9 mouse cellular contexts compared by ENCODE assay signal in genomic region chr7:144846158-144846557, GRCm38 (mm10). TPM values are rescaled to one million over a fixed set of nuclear protein-coding genes. Genes with fewer than 3 reads are reported as not detected.
DNase-seq lines count a peak whose midpoint lies in the region; ATAC-seq and TF ChIP-seq lines count a peak whose summit lies in the region.
"Had no signal": no experiment of that assay in that cellular context is flagged by ENCODE, and none has a peak within 500 bp of the region (broad histone marks: within the 10 kb centered on the region; RNA-seq: fewer than 3 reads in every experiment).

No protein-coding gene starts in this region.

- H3K27ac ChIP-seq in lung, embryonic 14.5 days (ENCODE audit: low read depth): no peak overlapping the region

- H3K36me3 ChIP-seq in lung, embryonic 14.5 days (ENCODE audit: insufficient read depth): no peaks in the 10 kb centered on the region

- no peak overlapping the region for H3K4me3 ChIP-seq in lung, embryonic 14.5 days (ENCODE audit: low read depth, low read length)

- no peaks in the 10 kb centered on the region for H3K4me1 ChIP-seq in lung, embryonic 14.5 days (ENCODE audit: insufficient read depth)

- H3K9me3 ChIP-seq in lung, embryonic 14.5 days (ENCODE audit: low read depth, low read length): no peaks in the 10 kb centered on the region

- intact Hi-C loops in gastrocnemius, postnatal 36 days (cut with DNase I): loop anchor here (2.0 kb wide), 1 partner anchor 47 kb away; no protein-coding TSS in a partner anchor

- DNase-seq in heart, adult 8-10 months (ENCODE audit: low spot score): peak; percentile 10
- no peak for DNase-seq in heart, adult 9 months (ENCODE audit: low spot score in 2 of 2)
- peak; percentile 29 for DNase-seq in urinary bladder, postnatal 25 days (ENCODE audit: low spot score)
- no peak for DNase-seq in urinary bladder, postnatal 4 days (ENCODE audit: low spot score in 2 of 2)
- peak; percentile 52 for DNase-seq in embryo, embryonic 11 days
- peak; percentile 51 for DNase-seq in lung, embryonic 14.5 days
- DNase-seq in thymus, postnatal 14 days: peak; percentile 55
- no peak for DNase-seq in gastrocnemius, postnatal 36 days

- peak; percentile 83 for TF ChIP-seq CTCF in lung, embryonic 14.5 days (IDR thresholded peaks at IDR 0.05; ENCODE audit: low read depth)

- no peak overlapping the region for H3K9ac ChIP-seq in lung, embryonic 14.5 days

- no peak overlapping the region for H3K4me2 ChIP-seq in lung, embryonic 14.5 days

- H3K27me3 ChIP-seq in lung, embryonic 14.5 days (ENCODE audit: insufficient read depth, low read length): peaks cover 11% of the 10 kb centered on the region; the same call in 1 of the 2 replicates

- no peak for ATAC-seq in lung, embryonic 14.5 days (ENCODE audit: insufficient read depth)

- 14% methylated on average over 4 of the region's 4 CpGs for WGBS in lung, embryonic 14.5 days

RNA-seq across cellular contexts. Expression of gene Fgf4, which starts 1.0 kb away (rescaled TPM):
- not detected for total RNA-seq in heart, adult 8-10 months (2022)
- not detected in 2 replicates for polyA plus RNA-seq in lung, embryonic 14.5 days (2014; fragmentation: Nextera tagmentation; extraction: Ambion mirVana)
- total RNA-seq in gastrocnemius, postnatal 36 days (2021): under 1 TPM in 1 of 2 experiments, not detected in 1; 0.25 TPM
- total RNA-seq: left cerebral cortex, postnatal 10 days had no signal

RNA-seq across cellular contexts. Expression of gene Fgf3, which starts 8.3 kb away (rescaled TPM):
- not detected for total RNA-seq in heart, adult 8-10 months (2022)
- polyA plus RNA-seq in lung, embryonic 14.5 days (2014; fragmentation: Nextera tagmentation; extraction: Ambion mirVana): not detected in 2 replicates
- total RNA-seq in gastrocnemius, postnatal 36 days (2021): not detected

RNA-seq across cellular contexts. Expression of gene Fgf15, which starts 50.2 kb away (rescaled TPM):
- not detected for total RNA-seq in heart, adult 8-10 months (2022)
- not detected in 2 replicates for polyA plus RNA-seq in lung, embryonic 14.5 days (2014; fragmentation: Nextera tagmentation; extraction: Ambion mirVana)
- total RNA-seq in gastrocnemius, postnatal 36 days (2021): not detected
- total RNA-seq: left cerebral cortex, postnatal 10 days had no signal

Comparison
In these comparisons a context has a peak if more than half of its experiments do, and no peak if none do; other contexts are left out.
1. DNase-seq: peak in heart, adult 8-10 months (single experiment), urinary bladder, postnatal 25 days (single experiment), embryo, embryonic 11 days (single experiment), lung, embryonic 14.5 days (single experiment) and thymus, postnatal 14 days (single experiment); none in heart, adult 9 months (0 of 2), urinary bladder, postnatal 4 days (0 of 2) and gastrocnemius, postnatal 36 days (0 of 2).